Mouse (Mus musculus) right cerebral cortex, postnatal 10 days (tissue): ENCODE data around the gene Gclc.
"Not testable (repeated sequence)": the region's sequence is repeated elsewhere in the genome, so short reads cannot be mapped to it uniquely, and the experiment has no call there.

Experiments used
- DNase-seq, 2 experiments: peaks; one replicate each; pipeline ENCODE4 v3.0.0; 2021; ENCODE audit warnings: low spot score in 2 of 2

The Gclc gene

GRCm38 (mm10) chr9:77746315-77746714 is 8.0 kb upstream of the Gclc start:
- DNase-seq, result no peak

- not testable (repeated sequence) for DNase-seq
Observed at GRCm38 (mm10) chr9:77748292-77748691, 6.0 kb upstream of the Gclc start.

GRCm38 (mm10) chr9:77750133-77751060 is 3.9 kb upstream of the Gclc start:
- DNase-seq, result peak; percentile 97

- DNase-seq, result no peak
Observed at GRCm38 (mm10) chr9:77751091-77751521, 3.2 kb upstream of the Gclc start.

- DNase-seq, result peak; percentile 65 to 70
Observed at GRCm38 (mm10) chr9:77754728-77755402, 530 bp downstream of the Gclc start.

GRCm38 (mm10) chr9:77755403-77755784 is 1.1 kb downstream of the Gclc start:
- no peak for DNase-seq

- DNase-seq, result no peak
Observed at GRCm38 (mm10) chr9:77756076-77756475, 1.7 kb downstream of the Gclc start.

GRCm38 (mm10) chr9:77757331-77757730 is 3.0 kb downstream of the Gclc start:
- DNase-seq, result no peak

- no peak for DNase-seq
Observed at GRCm38 (mm10) chr9:77758481-77758880, 4.1 kb downstream of the Gclc start.

GRCm38 (mm10) chr9:77759111-77759510 is 4.8 kb downstream of the Gclc start:
- DNase-seq, result no peak

GRCm38 (mm10) chr9:77759756-77760155 is 5.4 kb downstream of the Gclc start:
- DNase-seq, result no peak

- no peak for DNase-seq
Observed at GRCm38 (mm10) chr9:77766218-77766617, 11.9 kb downstream of the Gclc start.

- no peak for DNase-seq
Observed at GRCm38 (mm10) chr9:77766767-77767166, 12.4 kb downstream of the Gclc start.

GRCm38 (mm10) chr9:77770909-77771308 is 16.6 kb downstream of the Gclc start:
- DNase-seq, result no peak

GRCm38 (mm10) chr9:77771330-77771729 is 17.0 kb downstream of the Gclc start:
- no peak for DNase-seq

GRCm38 (mm10) chr9:77771765-77772383 is 17.5 kb downstream of the Gclc start:
- no peak for DNase-seq

- no peak for DNase-seq
Observed at GRCm38 (mm10) chr9:77776720-77777515, 22.6 kb downstream of the Gclc start.

- DNase-seq, result no peak
Observed at GRCm38 (mm10) chr9:77777622-77778021, 23.3 kb downstream of the Gclc start.

- DNase-seq, result no peak
Observed at GRCm38 (mm10) chr9:77779711-77780110, 25.4 kb downstream of the Gclc start.

- no peak for DNase-seq
Observed at GRCm38 (mm10) chr9:77781453-77782163, 27.3 kb downstream of the Gclc start.

- DNase-seq, result no peak
Observed at GRCm38 (mm10) chr9:77782201-77782600, 27.9 kb downstream of the Gclc start.
